Mouse (Mus musculus) neural tube, embryonic 14.5 days (tissue): ENCODE data around the gene Rtn2. TPM values are rescaled to one million over a fixed set of nuclear protein-coding genes. Genes with fewer than 3 reads are reported as not detected.
A peak's percentile ranks its signal among the peaks of the same experiment; 100 is the strongest.

Experiments
- ATAC-seq: fragments of 200-750 bp; cut with Nextera tagmentation; 2 replicates; pipeline ENCODE4 v1.8.0; 2017; ENCODE audit warnings: low read depth, mild to moderate bottlenecking, moderate TSS enrichment, moderate library complexity
- H3K27ac ChIP-seq: fragments of 300-500 bp; sonication (generic); 2 replicates; pipeline ENCODE4 v1.5.1; 2014; ENCODE audit warnings: low read depth, mild to moderate bottlenecking, control low read depth, low read length, moderate library complexity, mixed read lengths
- H3K27me3 ChIP-seq: fragments of 300-500 bp; sonication (generic); 2 replicates; pipeline ENCODE4 v1.6.1; 2014; ENCODE audit warnings: low read length; ENCODE audit not compliant: control insufficient read depth, insufficient read depth
- H3K36me3 ChIP-seq: fragments of 300-500 bp; sonication (generic); 2 replicates; pipeline ENCODE4 v1.6.1; 2014; ENCODE audit warnings: low read length, mixed read lengths; ENCODE audit not compliant: control insufficient read depth, insufficient read depth
- H3K4me1 ChIP-seq: fragments of 300-500 bp; sonication (generic); 2 replicates; pipeline ENCODE4 v1.6.1; 2014; ENCODE audit warnings: low read length; ENCODE audit not compliant: control insufficient read depth, insufficient read depth
- H3K4me2 ChIP-seq: fragments of 300-500 bp; sonication (generic); 2 replicates; pipeline ENCODE4 v1.6.1; 2014; ENCODE audit warnings: mild to moderate bottlenecking, low read depth, low read length, control low read depth
- H3K4me3 ChIP-seq: fragments of 300-500 bp; sonication (generic); 2 replicates; pipeline ENCODE4 v1.5.1; 2014; ENCODE audit warnings: low read depth, low read length, control low read depth, mixed read lengths
- H3K9ac ChIP-seq: fragments of 300-500 bp; sonication (generic); replicated peaks from 2 replicates; pipeline ENCODE4 v1.6.1; 2014; ENCODE audit warnings: low read depth, mild to moderate bottlenecking, control low read depth, low read length, mixed read lengths
- H3K9me3 ChIP-seq: fragments of 300-500 bp; sonication (generic); 2 replicates; pipeline ENCODE4 v1.6.1; 2016; ENCODE audit warnings: low read length; ENCODE audit not compliant: control insufficient read depth
- WGBS: fragments of 180-500 bp; shearing (Covaris S2); extraction: QIAGEN DNeasy Blood & Tissue Kit; methylation state at CpG from one replicate; pipeline ENCODE4 v1.1.7; 2014; 5-methylcytosine and 5-hydroxymethylcytosine counted together
- polyA plus RNA-seq: library from polyadenylated mRNA; unstranded; fragments of >200 nt; fragmentation: Nextera tagmentation; extraction: Ambion mirVana; gene quantifications from 2 replicates; pipeline ENCODE4 v1.2.1, GENCODE M21; 2014

Gene Rtn2
- polyA plus RNA-seq, 1 experiment from 2014 or later = 118 TPM

GRCm38 (mm10) chr7:19258336-19258735 lies 24.1 kb upstream of the Rtn2 start:
- no peak overlapping the region for H3K27ac ChIP-seq
- no peaks in the 10 kb centered on the region for H3K4me1 ChIP-seq
- peaks cover 41% of the 10 kb centered on the region for H3K36me3 ChIP-seq
- H3K4me3 ChIP-seq = no peak overlapping the region
- H3K4me2 ChIP-seq = no peak overlapping the region
- 83% methylated on average over 3 of the region's 3 CpGs for WGBS
- no peak overlapping the region for H3K9ac ChIP-seq
- no peak for ATAC-seq
- no peaks in the 10 kb centered on the region for H3K9me3 ChIP-seq
- H3K27me3 ChIP-seq = no peaks in the 10 kb centered on the region

- H3K27me3 ChIP-seq = no peaks in the 10 kb centered on the region
- H3K27ac ChIP-seq = no peak overlapping the region
- peaks cover 9% of the 10 kb centered on the region for H3K4me1 ChIP-seq
- H3K4me3 ChIP-seq = no peak overlapping the region
- no peaks in the 10 kb centered on the region for H3K9me3 ChIP-seq
- WGBS = 80% methylated on average over 7 of the region's 7 CpGs
- no peak overlapping the region for H3K9ac ChIP-seq
- no peak for ATAC-seq
- H3K36me3 ChIP-seq = peaks cover 20% of the 10 kb centered on the region
- H3K4me2 ChIP-seq = no peak overlapping the region
Measured at GRCm38 (mm10) chr7:19265147-19265546, 17.3 kb upstream of the Rtn2 start.

GRCm38 (mm10) chr7:19265928-19266822 lies 16.2 kb upstream of the Rtn2 start:
- Histone ChIP-seq H3K9me3 (no peaks in the 10 kb centered on the region), H3K27me3 (no peaks in the 10 kb centered on the region), H3K9ac (no peak overlapping the region), H3K4me3 (no peak overlapping the region), H3K4me1 (peaks cover 16% of the 10 kb centered on the region), H3K27ac (no peak overlapping the region), H3K36me3 (peaks cover 11% of the 10 kb centered on the region; the same call in 1 of the 2 replicates), H3K4me2 (no peak overlapping the region)
- no peak for ATAC-seq
- WGBS = 86% methylated on average over 10 of the region's 10 CpGs

GRCm38 (mm10) chr7:19267051-19267450 lies 15.4 kb upstream of the Rtn2 start:
- Histone ChIP-seq H3K27ac (no peak overlapping the region), H3K4me3 (no peak overlapping the region), H3K36me3 (peaks cover 6% of the 10 kb centered on the region; the same call in 1 of the 2 replicates), H3K27me3 (no peaks in the 10 kb centered on the region), H3K4me1 (peaks cover 16% of the 10 kb centered on the region), H3K9ac (no peak overlapping the region), H3K4me2 (no peak overlapping the region), H3K9me3 (no peaks in the 10 kb centered on the region)
- ATAC-seq = no peak
- WGBS = 82% methylated on average over 10 of the region's 10 CpGs

GRCm38 (mm10) chr7:19268993-19269681 lies 13.3 kb upstream of the Rtn2 start:
- 53% methylated on average over 10 of the region's 10 CpGs for WGBS

GRCm38 (mm10) chr7:19269721-19270441 lies 12.5 kb upstream of the Rtn2 start:
- 3% methylated on average over 17 of the region's 19 CpGs for WGBS
- no peaks in the 10 kb centered on the region for H3K36me3 ChIP-seq
- peak overlapping the region; percentile 34; the same call in 1 of the 2 replicates for H3K27ac ChIP-seq
- H3K9ac ChIP-seq = peak overlapping the region; percentile 41
- peak overlapping the region; percentile 94 for H3K4me2 ChIP-seq
- H3K4me3 ChIP-seq = peak overlapping the region; percentile 89
- H3K4me1 ChIP-seq = peaks cover 19% of the 10 kb centered on the region
- ATAC-seq = no peak
- no peaks in the 10 kb centered on the region for H3K9me3 ChIP-seq
- H3K27me3 ChIP-seq = no peaks in the 10 kb centered on the region

More at GRCm38 (mm10) chr7:19268993-19269681, 13.3 kb upstream of the Rtn2 start:
- H3K27me3 ChIP-seq = no peaks in the 10 kb centered on the region
- H3K4me1 ChIP-seq = peaks cover 19% of the 10 kb centered on the region
- peak overlapping the region; percentile 94 for H3K4me2 ChIP-seq
- H3K27ac ChIP-seq = peak overlapping the region; percentile 34; the same call in 1 of the 2 replicates
- peak overlapping the region; percentile 41 for H3K9ac ChIP-seq
- no peaks in the 10 kb centered on the region for H3K9me3 ChIP-seq
- peaks cover 5% of the 10 kb centered on the region; the same call in 1 of the 2 replicates for H3K36me3 ChIP-seq
- no peak for ATAC-seq
- peak overlapping the region; percentile 89 for H3K4me3 ChIP-seq

GRCm38 (mm10) chr7:19270509-19271237 lies 11.8 kb upstream of the Rtn2 start:
- Histone ChIP-seq H3K4me3 (peak overlapping the region; percentile 89), H3K36me3 (no peaks in the 10 kb centered on the region), H3K27ac (peak overlapping the region; percentile 39), H3K4me2 (peak overlapping the region; percentile 94), H3K4me1 (peaks cover 19% of the 10 kb centered on the region), H3K9ac (peak overlapping the region; percentile 83), H3K27me3 (no peaks in the 10 kb centered on the region), H3K9me3 (no peaks in the 10 kb centered on the region)
- no peak for ATAC-seq
- 3% methylated on average over 17 of the region's 21 CpGs for WGBS
